Mouse (Mus musculus) kidney, embryonic 16.5 days (tissue): ENCODE data around the gene Gramd2. TPM values are rescaled to one million over a fixed set of nuclear protein-coding genes. Genes with fewer than 3 reads are reported as not detected.
A peak's percentile ranks its signal among the peaks of the same experiment; 100 is the strongest.

Source experiments
- ATAC-seq: fragments of 200-750 bp; cut with Nextera tagmentation; 2 replicates; pipeline ENCODE4 v1.8.0; 2017; ENCODE audit warnings: moderate TSS enrichment; ENCODE audit not compliant: low FRiP score, low TSS enrichment
- H3K27ac ChIP-seq: fragments of 300-500 bp; sonication (generic); 2 replicates; pipeline ENCODE4 v1.5.1; 2014; ENCODE audit warnings: low read length
- H3K27me3 ChIP-seq: fragments of 300-500 bp; sonication (generic); 2 replicates; pipeline ENCODE4 v1.6.1; 2014; ENCODE audit warnings: low read length, control low read depth, mixed read lengths; ENCODE audit not compliant: insufficient read depth
- H3K36me3 ChIP-seq: fragments of 300-500 bp; sonication (generic); 2 replicates; pipeline ENCODE4 v1.6.1; 2014; ENCODE audit warnings: low read length, control low read depth, mixed read lengths; ENCODE audit not compliant: insufficient read depth
- H3K4me1 ChIP-seq: fragments of 300-500 bp; sonication (generic); 2 replicates; pipeline ENCODE4 v1.6.1; 2014; ENCODE audit warnings: low read length, control low read depth, mixed read lengths; ENCODE audit not compliant: insufficient read depth
- H3K4me2 ChIP-seq: fragments of 300-500 bp; sonication (generic); replicated peaks from 2 replicates; pipeline ENCODE4 v1.6.1; 2014; ENCODE audit warnings: low read depth, low read length
- H3K4me3 ChIP-seq: fragments of 300-500 bp; sonication (generic); 2 replicates; pipeline ENCODE4 v1.5.1; 2014; ENCODE audit warnings: mild to moderate bottlenecking, low read length
- H3K9ac ChIP-seq: fragments of 300-500 bp; sonication (generic); replicated peaks from 2 replicates; pipeline ENCODE4 v1.6.1; 2014; ENCODE audit warnings: low read length
- H3K9me3 ChIP-seq: fragments of 300-500 bp; sonication (generic); 2 replicates; pipeline ENCODE4 v1.6.1; 2016; ENCODE audit warnings: low read length, control low read depth
- WGBS: fragments of 180-500 bp; shearing (Covaris S2); extraction: QIAGEN DNeasy Blood & Tissue Kit; methylation state at CpG from one replicate; pipeline ENCODE4 v1.1.7; 2014; 5-methylcytosine and 5-hydroxymethylcytosine counted together
- polyA plus RNA-seq: library from polyadenylated mRNA; unstranded; fragments of >200 nt; fragmentation: Nextera tagmentation; extraction: Ambion mirVana; gene quantifications from 2 replicates; pipeline ENCODE4 v1.2.1, GENCODE M21; 2015

Gene Gramd2
- polyA plus RNA-seq, 1 experiment from 2014 or later, result 1.4 TPM

GRCm38 (mm10) chr9:59658146-59658545 lies 21.8 kb upstream of the Gramd2 start:
- Histone ChIP-seq H3K27me3 (no peaks in the 10 kb centered on the region), H3K27ac (peak overlapping the region; percentile 96), H3K9me3 (no peaks in the 10 kb centered on the region), H3K9ac (peak overlapping the region; percentile 86), H3K4me2 (peak overlapping the region; percentile 80), H3K4me1 (peaks cover 53% of the 10 kb centered on the region), H3K4me3 (peak overlapping the region; percentile 77), H3K36me3 (peaks cover 16% of the 10 kb centered on the region)
- ATAC-seq, result no peak
- WGBS, result 11% methylated on average over 4 of the region's 4 CpGs

- Histone ChIP-seq H3K4me2 (peak overlapping the region; percentile 80), H3K4me1 (peaks cover 63% of the 10 kb centered on the region), H3K27me3 (no peaks in the 10 kb centered on the region), H3K9ac (peak overlapping the region; percentile 42), H3K27ac (peak overlapping the region; percentile 61), H3K9me3 (no peaks in the 10 kb centered on the region), H3K36me3 (peaks cover 18% of the 10 kb centered on the region), H3K4me3 (peak overlapping the region; percentile 77)
- peak; percentile 21; the same call in 1 of the 2 replicates for ATAC-seq
- WGBS, result 25% methylated on average over 14 of the region's 14 CpGs
Observed at GRCm38 (mm10) chr9:59659036-59660026, 20.6 kb upstream of the Gramd2 start.

DNA sequence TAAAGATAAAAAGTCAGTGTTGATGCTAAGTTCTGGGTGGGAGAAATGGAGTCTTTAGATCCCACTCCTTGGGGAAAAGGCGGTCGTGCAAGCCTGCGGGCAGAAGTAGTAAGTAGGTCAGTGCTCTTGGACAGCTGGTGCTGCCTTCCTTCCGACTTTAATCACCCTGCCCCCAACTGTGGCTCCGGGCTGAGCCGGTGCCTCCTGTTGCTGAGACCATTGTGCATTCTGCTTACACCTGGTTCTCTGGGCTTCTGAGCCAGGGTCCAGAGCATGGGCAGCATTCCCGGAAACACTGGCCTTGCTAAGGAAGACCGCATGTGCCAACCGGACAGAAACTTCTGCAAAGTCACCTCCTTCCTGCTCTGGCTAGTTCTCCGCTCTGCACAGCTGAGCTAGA lies 19.5 kb upstream of the Gramd2 start:
- H3K9ac ChIP-seq, result no peak overlapping the region
- peak overlapping the region; percentile 80; the same call in 1 of the 2 replicates for H3K4me2 ChIP-seq
- peak overlapping the region; percentile 15; the same call in 1 of the 2 replicates for H3K4me3 ChIP-seq
- H3K9me3 ChIP-seq, result no peaks in the 10 kb centered on the region
- peaks cover 21% of the 10 kb centered on the region for H3K36me3 ChIP-seq
- peak overlapping the region; percentile 61 for H3K27ac ChIP-seq
- ATAC-seq, result no peak
- H3K27me3 ChIP-seq, result no peaks in the 10 kb centered on the region
- 60% methylated on average over 10 of the region's 10 CpGs for WGBS
- peaks cover 61% of the 10 kb centered on the region for H3K4me1 ChIP-seq

DNA sequence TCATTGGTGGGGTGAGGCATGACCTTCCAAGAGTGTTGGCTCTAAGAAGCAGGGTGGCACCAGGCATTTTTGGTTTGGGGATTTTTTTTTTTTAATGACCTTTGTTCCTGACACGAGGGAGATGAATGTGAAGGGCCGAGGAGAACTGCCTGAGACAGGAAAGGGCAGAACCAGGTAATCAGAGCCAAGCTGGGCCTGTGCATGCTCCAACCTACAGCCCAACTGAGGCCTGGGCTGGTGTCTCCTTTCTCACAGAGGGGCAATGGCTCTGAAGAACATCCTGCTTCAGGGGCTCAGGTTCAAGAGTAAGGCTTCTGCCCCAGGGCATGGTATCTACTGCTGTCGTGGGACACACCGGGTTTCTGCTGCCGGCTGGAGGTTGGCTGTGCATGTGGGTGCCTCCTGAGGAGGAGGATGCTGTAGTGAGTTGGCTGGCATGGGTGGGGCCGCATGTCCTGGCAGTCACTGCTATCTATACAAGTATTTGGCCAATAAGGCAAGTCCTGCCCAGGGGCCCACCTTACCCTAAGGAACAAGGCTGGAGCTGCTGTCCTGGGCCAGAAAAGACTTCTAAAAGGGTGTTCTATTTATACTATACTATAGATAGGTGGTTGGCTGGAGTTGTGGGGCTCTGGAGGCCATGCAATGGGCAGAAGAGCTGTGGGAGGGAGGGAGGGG lies 18.5 kb upstream of the Gramd2 start:
- Histone ChIP-seq H3K4me1 (peaks cover 58% of the 10 kb centered on the region), H3K9ac (no peak overlapping the region), H3K4me2 (no peak overlapping the region), H3K9me3 (no peaks in the 10 kb centered on the region), H3K27ac (no peak overlapping the region), H3K4me3 (no peak overlapping the region), H3K36me3 (peaks cover 28% of the 10 kb centered on the region), H3K27me3 (no peaks in the 10 kb centered on the region)
- WGBS, result 56% methylated on average over 6 of the region's 6 CpGs
- ATAC-seq, result no peak

GRCm38 (mm10) chr9:59663226-59663625 lies 16.7 kb upstream of the Gramd2 start:
- Histone ChIP-seq H3K4me2 (no peak overlapping the region), H3K27me3 (no peaks in the 10 kb centered on the region), H3K36me3 (peaks cover 45% of the 10 kb centered on the region), H3K27ac (no peak overlapping the region), H3K4me3 (no peak overlapping the region), H3K4me1 (peaks cover 50% of the 10 kb centered on the region), H3K9me3 (no peaks in the 10 kb centered on the region), H3K9ac (no peak overlapping the region)
- 83% methylated on average over 7 of the region's 7 CpGs for WGBS
- ATAC-seq, result no peak

DNA sequence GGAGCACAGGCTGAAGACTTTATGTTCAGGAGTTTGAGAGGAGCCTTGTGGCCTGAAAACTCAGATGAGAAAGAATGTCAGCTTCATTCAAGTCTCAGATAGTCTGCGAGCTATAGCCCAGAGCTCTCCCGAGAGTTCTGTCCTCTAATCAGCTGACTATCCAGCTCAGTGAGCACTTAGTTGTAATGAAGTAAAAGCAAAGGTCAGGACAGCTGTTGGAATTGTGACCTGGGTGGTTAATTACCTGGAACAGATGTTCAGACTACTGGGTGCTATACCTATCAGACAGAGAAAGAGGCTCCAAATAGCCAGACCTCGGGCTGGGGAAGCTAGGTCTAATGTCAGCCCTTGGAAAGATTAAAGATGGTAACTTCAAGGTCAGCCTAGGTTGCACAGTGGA lies 16.0 kb upstream of the Gramd2 start:
- H3K27me3 ChIP-seq, result no peaks in the 10 kb centered on the region
- WGBS, result 40% methylated on average over 3 of the region's 3 CpGs
- no peak overlapping the region for H3K4me3 ChIP-seq
- peaks cover 43% of the 10 kb centered on the region for H3K4me1 ChIP-seq
- H3K9ac ChIP-seq, result no peak overlapping the region
- peaks cover 52% of the 10 kb centered on the region for H3K36me3 ChIP-seq
- no peak overlapping the region for H3K4me2 ChIP-seq
- no peaks in the 10 kb centered on the region for H3K9me3 ChIP-seq
- no peak overlapping the region for H3K27ac ChIP-seq
- peak; percentile 16; the same call in 1 of the 2 replicates for ATAC-seq

- Histone ChIP-seq H3K36me3 (peaks cover 54% of the 10 kb centered on the region), H3K4me2 (no peak overlapping the region), H3K4me1 (peaks cover 35% of the 10 kb centered on the region), H3K9me3 (no peaks in the 10 kb centered on the region), H3K9ac (no peak overlapping the region), H3K4me3 (no peak overlapping the region), H3K27me3 (no peaks in the 10 kb centered on the region), H3K27ac (no peak overlapping the region)
- ATAC-seq, result peak; percentile 18; the same call in 1 of the 2 replicates
- 65% methylated on average over 4 of the region's 4 CpGs for WGBS
Observed at GRCm38 (mm10) chr9:59664664-59665256, 15.2 kb upstream of the Gramd2 start.

GRCm38 (mm10) chr9:59666016-59666415 lies 13.9 kb upstream of the Gramd2 start:
- Histone ChIP-seq H3K9me3 (no peaks in the 10 kb centered on the region), H3K27me3 (no peaks in the 10 kb centered on the region), H3K4me2 (no peak overlapping the region), H3K9ac (no peak overlapping the region), H3K36me3 (peaks cover 62% of the 10 kb centered on the region), H3K27ac (no peak overlapping the region), H3K4me3 (no peak overlapping the region), H3K4me1 (peaks cover 22% of the 10 kb centered on the region)
- no peak for ATAC-seq
- WGBS, result 93% methylated on average over 8 of the region's 8 CpGs

DNA sequence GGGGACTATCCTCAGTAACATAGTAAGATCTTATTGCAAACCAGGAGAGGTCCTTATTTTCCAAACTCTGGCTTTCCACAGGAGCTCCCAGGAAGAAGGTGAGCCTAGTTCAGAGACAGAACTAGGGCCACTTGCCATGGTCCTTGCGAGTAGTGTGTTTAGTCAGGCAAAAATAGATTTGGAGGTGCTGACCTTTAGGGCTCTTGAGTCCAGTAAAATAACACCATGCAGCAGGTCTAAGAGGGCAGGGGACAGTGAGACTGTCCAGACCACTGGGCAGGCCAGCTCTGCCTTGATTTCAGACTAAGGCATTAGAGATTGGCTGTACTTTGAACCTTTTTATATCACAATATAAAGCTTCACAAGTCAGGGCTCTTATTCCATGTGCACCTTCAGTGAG lies 13.1 kb upstream of the Gramd2 start:
- ATAC-seq, result no peak
- 73% methylated on average over 1 of the region's 1 CpGs for WGBS
- peaks cover 64% of the 10 kb centered on the region for H3K36me3 ChIP-seq

More for the DNA sequence above, 13.1 kb upstream of the Gramd2 start:
- no peak overlapping the region for H3K9ac ChIP-seq
- H3K4me1 ChIP-seq, result peaks cover 14% of the 10 kb centered on the region
- no peaks in the 10 kb centered on the region for H3K9me3 ChIP-seq
- H3K27ac ChIP-seq, result no peak overlapping the region
- H3K4me2 ChIP-seq, result no peak overlapping the region
- no peaks in the 10 kb centered on the region for H3K27me3 ChIP-seq
- H3K4me3 ChIP-seq, result no peak overlapping the region
